Mouse (Mus musculus): ENCODE results near the gene Prss42. TPM values are rescaled to one million over a fixed set of nuclear protein-coding genes. Genes with fewer than 3 reads are reported as not detected.

The Prss42 gene
- total and polyA plus RNA-seq, 3 experiments = not detected

- TF ChIP-seq E2F4 (IDR thresholded peaks at IDR 0.05; ENCODE audit: borderline replicate concordance, low read depth, low read length) = no peak
These were observed 51.2 kb downstream of the Prss42 start (continued) for GRCm38 (mm10) chr9:110849162-110849561.

Other genes starting within 250 kb of the Prss42 start
- 0.33 and 0.58 TPM in 2 replicates for gene Nradd, start 173.7 kb upstream of the Prss42 start, total RNA-seq (2012; rRNA removed)
- gene Nradd, start 173.7 kb upstream of the Prss42 start, polyA plus RNA-seq (2012; ENCODE audit: insufficient read depth in 1 of 2, insufficient read length in 2 of 2, low read depth in 1 of 2, low replicate concordance in 2 of 2, missing spikeins in 1 of 2) = 1 to 10 TPM in 1 of 2 experiments, not detected in 1; 1.1 TPM
- 7.0 and 9.3 TPM in 2 replicates for gene Nbeal2, start 144.0 kb upstream of the Prss42 start, total RNA-seq (2012; rRNA removed)
- gene Nbeal2, start 144.0 kb upstream of the Prss42 start, polyA plus RNA-seq (2012; ENCODE audit: insufficient read depth in 1 of 2, insufficient read length in 2 of 2, low read depth in 1 of 2, low replicate concordance in 2 of 2, missing spikeins in 1 of 2) = 10 to 100 TPM in 1 of 2 experiments, not detected in 1; 17.2 TPM
- gene Ccdc12, start 141.7 kb upstream of the Prss42 start, total RNA-seq (2012; rRNA removed) = 122 and 129 TPM in 2 replicates
- gene Ccdc12, start 141.7 kb upstream of the Prss42 start, polyA plus RNA-seq (2012; ENCODE audit: insufficient read depth in 1 of 2, insufficient read length in 2 of 2, low read depth in 1 of 2, low replicate concordance in 2 of 2, missing spikeins in 1 of 2) = 100 to 1,000 TPM in 1 of 2 experiments, not detected in 1; 112 TPM
- not detected in 2 replicates for gene Myl3, start 56.3 kb upstream of the Prss42 start, total RNA-seq (2012; rRNA removed)
- gene Myl3, start 56.3 kb upstream of the Prss42 start, polyA plus RNA-seq (2012; ENCODE audit: insufficient read depth in 1 of 2, insufficient read length in 2 of 2, low read depth in 1 of 2, low replicate concordance in 2 of 2, missing spikeins in 1 of 2) = not detected
- gene Pth1r, start 51.0 kb upstream of the Prss42 start, total RNA-seq (2012; rRNA removed) = 0.15 and 0.33 TPM in 2 replicates
- gene Pth1r, start 51.0 kb upstream of the Prss42 start, polyA plus RNA-seq (2012; ENCODE audit: insufficient read depth in 1 of 2, insufficient read length in 2 of 2, low read depth in 1 of 2, low replicate concordance in 2 of 2, missing spikeins in 1 of 2) = under 1 TPM in 1 of 2 experiments, not detected in 1; 0.77 TPM
- not detected in 2 replicates for gene Prss44, start 15.8 kb downstream of the Prss42 start, total RNA-seq (2012; rRNA removed)
- not detected for gene Prss44, start 15.8 kb downstream of the Prss42 start, polyA plus RNA-seq (2012; ENCODE audit: insufficient read depth in 1 of 2, insufficient read length in 2 of 2, low read depth in 1 of 2, low replicate concordance in 2 of 2, missing spikeins in 1 of 2)
- not detected in 2 replicates for gene Prss43, start 28.5 kb downstream of the Prss42 start, total RNA-seq (2012; rRNA removed)
- not detected for gene Prss43, start 28.5 kb downstream of the Prss42 start, polyA plus RNA-seq (2012; ENCODE audit: insufficient read depth in 1 of 2, insufficient read length in 2 of 2, low read depth in 1 of 2, low replicate concordance in 2 of 2, missing spikeins in 1 of 2)
- gene Prss45, start 36.4 kb downstream of the Prss42 start, total RNA-seq (2012; rRNA removed) = not detected in 2 replicates
- gene Prss45, start 36.4 kb downstream of the Prss42 start, polyA plus RNA-seq (2012; ENCODE audit: insufficient read depth in 1 of 2, insufficient read length in 2 of 2, low read depth in 1 of 2, low replicate concordance in 2 of 2, missing spikeins in 1 of 2) = not detected
- not detected in 2 replicates for gene Prss46, start 46.3 kb downstream of the Prss42 start, total RNA-seq (2012; rRNA removed)
- gene Prss46, start 46.3 kb downstream of the Prss42 start, polyA plus RNA-seq (2012; ENCODE audit: insufficient read depth in 1 of 2, insufficient read length in 2 of 2, low read depth in 1 of 2, low replicate concordance in 2 of 2, missing spikeins in 1 of 2) = not detected
- gene Prss50, start 59.8 kb downstream of the Prss42 start, total RNA-seq (2012; rRNA removed) = not detected in 2 replicates
- gene Prss50, start 59.8 kb downstream of the Prss42 start, polyA plus RNA-seq (2012; ENCODE audit: insufficient read depth in 1 of 2, insufficient read length in 2 of 2, low read depth in 1 of 2, low replicate concordance in 2 of 2, missing spikeins in 1 of 2) = not detected
- gene Als2cl, start 81.7 kb downstream of the Prss42 start, total RNA-seq (2012; rRNA removed) = not detected in 2 replicates
- gene Als2cl, start 81.7 kb downstream of the Prss42 start, polyA plus RNA-seq (2012; ENCODE audit: insufficient read depth in 1 of 2, insufficient read length in 2 of 2, low read depth in 1 of 2, low replicate concordance in 2 of 2, missing spikeins in 1 of 2) = under 1 TPM in 1 of 2 experiments, not detected in 1; 0.21 TPM
- not detected in 2 replicates for gene Tmie, start 81.9 kb downstream of the Prss42 start, total RNA-seq (2012; rRNA removed)
- gene Tmie, start 81.9 kb downstream of the Prss42 start, polyA plus RNA-seq (2012; ENCODE audit: insufficient read depth in 1 of 2, insufficient read length in 2 of 2, low read depth in 1 of 2, low replicate concordance in 2 of 2, missing spikeins in 1 of 2) = not detected
- gene Fam240a, start 118.7 kb downstream of the Prss42 start, total RNA-seq (2012; rRNA removed) = not detected in 2 replicates
- gene Fam240a, start 118.7 kb downstream of the Prss42 start, polyA plus RNA-seq (2012; ENCODE audit: insufficient read depth in 1 of 2, insufficient read length in 2 of 2, low read depth in 1 of 2, low replicate concordance in 2 of 2, missing spikeins in 1 of 2) = not detected
- not detected in 2 replicates for gene Tdgf1, start 148.0 kb downstream of the Prss42 start, total RNA-seq (2012; rRNA removed)
- not detected for gene Tdgf1, start 148.0 kb downstream of the Prss42 start, polyA plus RNA-seq (2012; ENCODE audit: insufficient read depth in 1 of 2, insufficient read length in 2 of 2, low read depth in 1 of 2, low replicate concordance in 2 of 2, missing spikeins in 1 of 2)
- gene Lrrc2, start 153.4 kb downstream of the Prss42 start, total RNA-seq (2012; rRNA removed) = not detected in 2 replicates
- gene Lrrc2, start 153.4 kb downstream of the Prss42 start, polyA plus RNA-seq (2012; ENCODE audit: insufficient read depth in 1 of 2, insufficient read length in 2 of 2, low read depth in 1 of 2, low replicate concordance in 2 of 2, missing spikeins in 1 of 2) = under 1 TPM in 1 of 2 experiments, not detected in 1; 0.07 TPM
- gene Rtp3, start 192.4 kb downstream of the Prss42 start, total RNA-seq (2012; rRNA removed) = not detected in 2 replicates
- not detected for gene Rtp3, start 192.4 kb downstream of the Prss42 start, polyA plus RNA-seq (2012; ENCODE audit: insufficient read depth in 1 of 2, insufficient read length in 2 of 2, low read depth in 1 of 2, low replicate concordance in 2 of 2, missing spikeins in 1 of 2)
- not detected in 2 replicates for gene Ltf, start 221.1 kb downstream of the Prss42 start, total RNA-seq (2012; rRNA removed)
- gene Ltf, start 221.1 kb downstream of the Prss42 start, polyA plus RNA-seq (2012; ENCODE audit: insufficient read depth in 1 of 2, insufficient read length in 2 of 2, low read depth in 1 of 2, low replicate concordance in 2 of 2, missing spikeins in 1 of 2) = under 1 TPM in 1 of 2 experiments, not detected in 1; 0.11 TPM